Mouse (Mus musculus) embryonic fibroblast, embryonic 13.5 days (primary cell): ENCODE measurements around the gene Cyp2g1. TPM values are rescaled to one million over a fixed set of nuclear protein-coding genes. Genes with fewer than 3 reads are reported as not detected.

ENCODE experiments used
- H3K27ac ChIP-seq: 2 replicates; pipeline ENCODE4 v1.5.1; 2012; ENCODE audit warnings: low read length, control low read depth, inconsistent platforms; ENCODE audit not compliant: insufficient read depth
- H3K4me1 ChIP-seq: 2 replicates; pipeline ENCODE4 v1.6.1; 2011; ENCODE audit warnings: low read length; ENCODE audit not compliant: control insufficient read depth, insufficient read depth
- H3K4me3 ChIP-seq: 2 replicates; pipeline ENCODE4 v1.5.1; 2011; ENCODE audit warnings: mild to moderate bottlenecking, control low read depth, low read length; ENCODE audit not compliant: insufficient read depth
- CTCF ChIP-seq: IDR thresholded peaks from 2 replicates; pipeline ENCODE4 v1.5.1; 2011; ENCODE audit warnings: mild to moderate bottlenecking, control low read depth, low read length, moderate library complexity, borderline replicate concordance; ENCODE audit not compliant: insufficient read depth
- POLR2A ChIP-seq: IDR thresholded peaks from 2 replicates; pipeline ENCODE4 v1.6.1; 2011; ENCODE audit warnings: low read depth, mild to moderate bottlenecking, control low read depth, low read length, moderate library complexity
- polyA plus RNA-seq: library from polyadenylated mRNA; stranded (reverse); fragments of >200 nt; gene quantifications from 2 replicates; pipeline ENCODE4 v1.2.4, GENCODE M21; 2011; ENCODE audit warnings: low read depth; ENCODE audit not compliant: missing spikeins, insufficient read length

Gene Cyp2g1
- not detected in 2 replicates for polyA plus RNA-seq

- no peak within 1 kb of the TSS for H3K4me3 ChIP-seq
- H3K27ac ChIP-seq = no peak within 1 kb of the TSS
- H3K4me1 ChIP-seq = no peaks in the 10 kb centered on the region
- TF ChIP-seq CTCF (no peak), POLR2A (no peak)
Observed at GRCm38 (mm10) chr7:26808592-26808991, at the start of gene Cyp2g1. Cyp2g1 (plus strand) TSS chr7:26808892.

GRCm38 (mm10) chr7:26767084-26767483, 41.6 kb upstream of the Cyp2g1 start:
- TF ChIP-seq POLR2A (no peak), CTCF (no peak)
- Histone ChIP-seq H3K4me1 (no peaks in the 10 kb centered on the region), H3K27ac (no peak overlapping the region), H3K4me3 (no peak overlapping the region)

GRCm38 (mm10) chr7:26769881-26770470, 38.7 kb upstream of the Cyp2g1 start:
- TF ChIP-seq POLR2A (no peak), CTCF (no peak)
- H3K4me1 ChIP-seq = no peaks in the 10 kb centered on the region
- no peak overlapping the region for H3K4me3 ChIP-seq
- H3K27ac ChIP-seq = no peak overlapping the region

- no peak overlapping the region for H3K27ac ChIP-seq
- TF ChIP-seq CTCF = no peak
- TF ChIP-seq POLR2A = no peak
Observed at GRCm38 (mm10) chr7:26772866-26773586, 35.7 kb upstream of the Cyp2g1 start.

GRCm38 (mm10) chr7:26775866-26776265, 32.8 kb upstream of the Cyp2g1 start:
- no peak overlapping the region for H3K27ac ChIP-seq
- H3K4me3 ChIP-seq = no peak overlapping the region
- H3K4me1 ChIP-seq = no peaks in the 10 kb centered on the region
- TF ChIP-seq POLR2A (no peak), CTCF (no peak; the same call in 1 of the 2 replicates)

More at GRCm38 (mm10) chr7:26772866-26773586, 35.7 kb upstream of the Cyp2g1 start:
- H3K4me1 ChIP-seq = no peaks in the 10 kb centered on the region
- H3K4me3 ChIP-seq = no peak overlapping the region

GRCm38 (mm10) chr7:26777806-26778205, 30.9 kb upstream of the Cyp2g1 start:
- Histone ChIP-seq H3K4me3 (no peak overlapping the region), H3K4me1 (no peaks in the 10 kb centered on the region), H3K27ac (no peak overlapping the region)
- TF ChIP-seq POLR2A = no peak
- no peak for TF ChIP-seq CTCF

- Histone ChIP-seq H3K27ac (no peak overlapping the region), H3K4me1 (no peaks in the 10 kb centered on the region), H3K4me3 (no peak overlapping the region)
- TF ChIP-seq CTCF (no peak), POLR2A (no peak)
Observed at GRCm38 (mm10) chr7:26778474-26778873, 30.2 kb upstream of the Cyp2g1 start.

GRCm38 (mm10) chr7:26779799-26780416, 28.8 kb upstream of the Cyp2g1 start:
- H3K4me1 ChIP-seq = no peaks in the 10 kb centered on the region
- H3K27ac ChIP-seq = no peak overlapping the region
- TF ChIP-seq POLR2A (no peak), CTCF (no peak)
- no peak overlapping the region for H3K4me3 ChIP-seq

GRCm38 (mm10) chr7:26780510-26780909, 28.2 kb upstream of the Cyp2g1 start:
- no peak overlapping the region for H3K27ac ChIP-seq
- no peaks in the 10 kb centered on the region for H3K4me1 ChIP-seq
- TF ChIP-seq POLR2A = no peak
- TF ChIP-seq CTCF = no peak
- no peak overlapping the region for H3K4me3 ChIP-seq
